Mouse (Mus musculus): ENCODE results near the gene Hs3st5.
"Not testable (repeated sequence)": the region's sequence is repeated elsewhere in the genome, so short reads cannot be mapped to it uniquely, and the experiment has no call there.

Gene Hs3st5

DNA sequence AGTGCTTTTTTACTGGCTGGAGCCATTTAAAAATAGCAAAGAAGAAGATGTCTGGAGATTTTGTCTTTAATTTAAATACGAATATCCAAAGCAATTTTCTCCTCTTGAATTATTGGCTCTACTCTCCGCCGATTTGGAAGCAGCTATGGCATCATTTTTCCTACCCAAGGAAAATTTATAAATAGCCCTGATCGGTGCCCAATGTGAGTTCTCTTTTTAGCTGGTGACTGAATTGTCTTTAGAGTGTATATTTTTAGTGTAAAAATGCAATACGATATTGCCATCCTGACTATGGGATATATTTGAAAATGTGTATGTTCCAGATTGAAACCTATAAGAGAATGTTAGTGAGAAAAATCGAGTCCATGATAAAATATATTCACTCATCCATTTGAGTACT lies 51.1 kb downstream of the Hs3st5 start:
- no peak for DNase-seq (ENCODE audit: low read depth)

DNA sequence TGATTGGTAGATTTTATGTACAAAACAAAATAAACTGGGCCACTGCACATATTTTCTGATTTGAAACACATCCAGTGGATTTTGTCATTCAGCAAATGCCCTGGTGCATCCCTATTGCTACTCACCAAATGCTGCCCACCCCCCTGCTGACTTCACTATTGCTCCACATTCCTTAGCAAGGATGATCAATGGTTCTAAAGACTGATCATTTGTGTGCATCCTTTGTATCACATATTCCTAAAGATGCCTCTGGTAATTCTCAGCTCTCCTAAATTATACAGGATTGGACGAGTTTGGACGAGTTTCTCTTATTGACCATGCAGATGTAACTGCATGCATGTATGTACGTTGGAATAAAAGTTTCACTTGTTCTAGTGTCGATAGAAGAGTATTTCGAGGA lies 52.1 kb downstream of the Hs3st5 start:
- DNase-seq (ENCODE audit: low read depth), result no peak

DNA sequence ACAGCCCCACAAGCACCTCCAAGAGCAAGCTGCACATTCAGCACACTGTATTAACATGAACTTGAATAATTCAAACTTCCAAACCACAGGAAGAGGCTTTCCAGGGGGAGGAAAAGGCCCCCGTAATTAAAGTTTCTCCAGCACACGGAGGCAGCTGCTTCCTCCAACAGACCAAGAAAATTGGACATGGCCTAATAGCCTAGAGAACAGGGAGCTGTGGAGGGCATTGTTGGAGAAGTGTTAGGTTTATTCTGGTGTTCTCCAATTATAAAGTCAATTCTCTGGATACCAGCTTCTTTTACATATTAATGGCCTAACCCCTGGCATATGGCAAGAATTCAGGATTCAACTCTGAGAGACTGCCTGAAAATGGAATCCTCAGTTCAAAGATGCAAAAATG lies 60.6 kb downstream of the Hs3st5 start:
- DNase-seq (ENCODE audit: low read depth), result no peak

DNA sequence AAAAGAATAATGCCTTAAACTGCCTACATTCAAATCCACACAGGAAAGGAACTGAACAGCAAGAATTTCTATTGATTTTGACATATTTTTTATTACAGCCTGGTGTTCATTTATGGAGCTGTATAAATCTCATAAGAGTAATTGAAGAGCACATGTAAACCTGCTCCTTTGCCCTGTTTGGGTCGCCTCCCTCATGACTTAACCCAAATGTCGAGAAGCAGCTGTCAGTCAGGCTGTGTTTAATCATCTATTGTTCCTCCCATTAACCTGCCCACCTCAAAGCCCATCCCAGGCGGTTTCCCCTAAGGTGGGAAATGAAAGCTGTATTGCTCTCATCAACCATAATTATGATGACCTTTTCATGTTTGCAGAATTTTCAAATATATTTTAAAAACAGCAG lies 65.9 kb downstream of the Hs3st5 start:
- no peak for DNase-seq (ENCODE audit: low read depth)

DNA sequence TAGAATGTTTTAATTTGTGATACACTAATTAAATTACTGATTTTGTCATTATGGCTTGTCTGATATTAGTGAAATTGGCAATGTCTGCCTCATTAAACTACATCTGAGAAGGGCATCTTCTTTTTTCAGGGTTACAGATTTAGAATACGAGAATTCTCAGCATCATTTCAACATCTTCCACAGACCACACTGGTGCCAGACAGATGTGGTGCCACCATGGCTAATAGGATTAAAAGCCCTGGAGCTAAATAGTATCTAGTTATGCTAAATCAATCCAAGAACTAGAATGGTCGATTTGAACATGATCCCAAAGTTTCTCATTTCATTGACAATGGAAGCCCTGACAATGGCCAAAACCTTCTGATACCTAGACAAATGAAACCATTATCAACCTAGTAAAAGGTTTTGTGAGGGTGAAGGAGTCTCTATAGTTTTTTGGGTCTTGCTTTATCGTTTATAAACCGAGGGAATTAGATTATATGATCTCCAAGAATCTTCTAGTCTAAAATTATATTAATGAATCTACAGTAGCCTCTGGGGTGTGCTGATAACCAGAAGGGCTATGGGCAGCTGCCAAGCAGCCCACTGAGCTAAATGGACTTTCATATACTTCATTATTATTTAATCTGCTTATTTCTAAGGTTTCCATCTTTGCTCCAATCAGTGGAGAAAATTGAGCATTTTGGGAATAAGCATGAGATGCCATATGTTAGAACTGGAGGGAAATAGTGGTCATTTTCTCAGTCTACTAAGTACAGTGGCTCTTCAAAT lies 71.9 kb downstream of the Hs3st5 start:
- no peak for DNase-seq (ENCODE audit: low read depth)

DNA sequence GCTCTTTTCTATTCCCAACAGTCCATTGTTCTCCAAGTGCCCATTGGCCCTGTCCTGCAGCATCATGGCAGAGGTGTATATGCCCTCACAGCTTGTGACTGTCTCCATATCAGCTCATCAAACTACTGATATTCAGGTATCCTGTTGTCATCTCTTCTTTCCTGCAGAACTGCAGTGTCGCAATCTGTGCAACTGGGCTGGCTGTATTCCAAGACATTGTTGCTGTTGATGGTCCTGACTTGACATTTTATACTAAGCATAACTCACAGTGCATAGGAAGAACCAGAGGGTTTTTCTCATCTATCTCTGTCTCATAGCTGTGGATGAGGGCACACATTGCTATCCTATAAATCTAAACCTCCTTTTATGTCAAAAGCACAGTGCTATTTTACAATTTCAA lies 103.8 kb downstream of the Hs3st5 start:
- no peak for DNase-seq (ENCODE audit: low read depth)

DNA sequence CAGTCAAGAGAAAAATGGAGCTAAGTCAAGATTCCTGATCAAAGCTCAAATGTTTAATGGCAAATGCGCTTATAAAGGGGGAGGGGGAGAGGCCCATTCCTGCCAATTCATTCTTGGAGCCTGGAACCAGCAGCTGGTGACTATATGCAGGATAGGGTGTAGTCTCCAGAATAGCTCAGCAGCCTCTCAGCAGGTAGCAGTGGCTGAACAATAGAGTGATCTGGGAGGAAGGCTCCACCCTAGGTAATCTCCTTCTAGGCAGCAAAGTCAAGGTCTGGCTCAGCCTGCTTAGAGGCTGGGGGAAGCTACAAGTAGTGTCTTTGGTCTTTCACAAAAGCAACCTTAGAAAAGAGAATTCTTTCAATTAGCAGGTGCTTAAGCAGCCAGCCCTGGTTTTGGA lies 104.8 kb downstream of the Hs3st5 start:
- DNase-seq (ENCODE audit: low read depth), result not testable (repeated sequence)

DNA sequence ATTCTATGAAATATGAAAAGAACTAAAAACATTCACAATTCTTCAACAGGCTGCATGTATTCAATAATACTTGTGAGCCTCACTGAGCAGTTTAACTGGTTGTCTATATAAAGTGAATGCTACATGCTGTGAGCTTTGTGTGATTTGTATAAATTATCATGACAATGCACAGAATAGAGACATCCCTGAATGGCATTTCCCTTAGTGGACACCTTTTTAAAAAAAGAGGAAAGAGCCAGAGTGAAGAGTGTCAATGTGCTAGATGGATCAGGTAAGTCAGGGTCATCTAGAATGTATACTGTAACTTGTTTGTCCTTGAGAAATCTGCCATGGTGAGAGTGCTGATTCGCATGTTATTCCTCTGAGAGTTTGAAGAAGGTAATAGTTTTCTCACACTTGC lies 116.4 kb downstream of the Hs3st5 start:
- no peak for DNase-seq (ENCODE audit: low read depth)

DNA sequence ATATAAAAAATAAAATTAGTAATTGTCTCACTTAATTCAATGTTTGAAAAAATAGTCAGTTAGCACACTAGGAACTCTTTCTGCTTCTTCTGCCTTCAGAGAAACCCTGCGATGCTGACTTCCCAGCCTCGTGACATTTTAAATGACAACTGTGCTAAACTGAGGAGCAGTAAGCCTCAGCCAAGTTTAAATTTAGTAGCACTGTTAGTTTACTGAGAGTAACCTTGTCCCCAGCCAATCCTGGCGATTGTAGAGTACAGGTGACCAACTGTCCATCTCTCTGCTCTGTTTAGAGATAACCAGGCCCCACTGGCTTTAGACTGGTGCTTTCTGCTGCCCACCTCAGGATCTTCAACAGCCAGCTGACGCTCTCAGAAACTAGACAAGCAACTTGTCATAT lies 121.3 kb downstream of the Hs3st5 start:
- DNase-seq (ENCODE audit: low read depth), result no peak

DNA sequence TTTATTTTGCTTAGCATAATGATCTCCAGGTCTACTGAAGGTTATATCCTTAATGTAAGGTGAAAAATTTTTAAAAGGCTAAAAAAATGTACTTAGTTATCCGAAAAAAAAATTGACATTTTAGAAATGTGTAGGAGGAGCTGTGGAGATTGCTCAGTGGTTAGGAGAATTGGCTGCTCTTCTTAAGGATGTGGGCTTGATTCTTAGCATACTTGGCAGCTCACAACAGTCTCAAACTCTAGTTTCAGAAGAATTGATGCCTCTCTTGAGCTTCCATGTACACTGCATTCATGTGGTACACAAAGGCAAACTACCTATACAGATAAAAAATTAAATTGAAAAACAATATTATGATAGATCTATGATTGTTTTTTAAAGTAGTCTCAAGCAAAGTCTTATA lies 125.1 kb downstream of the Hs3st5 start:
- DNase-seq (ENCODE audit: low read depth), result no peak

DNA sequence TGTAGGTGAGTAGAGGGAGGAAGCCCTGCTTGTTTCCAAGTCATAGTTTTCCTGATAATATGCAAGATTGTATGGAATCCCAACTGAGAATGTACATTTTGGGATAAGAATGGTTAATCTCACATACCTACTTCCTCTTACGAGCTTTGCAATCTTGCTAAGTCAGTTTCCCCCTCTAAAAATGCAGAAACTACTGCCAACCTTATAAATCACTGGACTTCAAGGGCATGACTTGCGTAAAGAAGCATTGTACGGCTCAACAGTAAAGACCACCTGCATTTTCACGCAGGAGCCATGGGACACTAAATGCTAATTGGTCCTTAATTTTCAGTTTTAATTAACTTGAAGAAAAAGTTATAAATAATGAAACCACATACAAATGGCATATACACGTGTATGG lies 144.0 kb downstream of the Hs3st5 start:
- no peak for DNase-seq (ENCODE audit: low read depth)

DNA sequence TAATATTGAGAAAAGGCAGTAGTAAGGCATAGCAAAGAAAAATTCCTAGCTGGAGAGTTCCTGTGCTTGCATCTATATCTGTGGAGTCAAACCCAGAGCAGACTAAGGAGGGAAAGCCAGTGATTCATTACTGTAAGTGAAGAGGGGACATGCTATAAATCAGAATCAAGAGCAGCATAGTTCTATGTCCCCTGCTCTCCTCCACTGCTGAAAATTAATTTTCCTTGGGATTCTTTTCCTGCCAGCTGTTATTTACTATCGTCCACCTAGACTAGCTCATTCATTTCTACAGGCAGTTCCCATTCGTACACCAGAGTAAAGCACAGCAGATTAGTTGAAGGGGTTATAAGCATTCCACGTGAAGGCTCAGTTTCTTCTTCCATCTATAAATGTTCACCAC lies 207.4 kb downstream of the Hs3st5 start:
- DNase-seq (ENCODE audit: low read depth), result no peak

DNA sequence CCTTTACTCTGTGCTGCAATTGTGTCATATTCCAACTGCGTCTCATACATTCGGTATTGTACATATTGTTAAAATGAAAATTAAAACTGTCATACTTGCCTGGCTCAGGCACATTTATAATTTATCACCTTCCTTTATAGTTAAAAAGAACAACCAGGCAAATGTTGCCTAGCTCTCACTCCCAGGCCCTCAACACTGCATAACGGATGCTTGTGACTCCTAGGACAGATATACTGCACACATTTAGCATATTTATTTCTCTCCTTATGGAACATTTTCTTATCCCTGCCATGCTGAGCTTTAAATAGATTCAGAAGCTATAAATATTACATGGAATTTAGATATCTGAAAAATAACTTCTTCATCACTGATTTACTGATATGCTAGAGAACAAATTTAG lies 219.6 kb downstream of the Hs3st5 start:
- DNase-seq (ENCODE audit: low read depth), result no peak

DNA sequence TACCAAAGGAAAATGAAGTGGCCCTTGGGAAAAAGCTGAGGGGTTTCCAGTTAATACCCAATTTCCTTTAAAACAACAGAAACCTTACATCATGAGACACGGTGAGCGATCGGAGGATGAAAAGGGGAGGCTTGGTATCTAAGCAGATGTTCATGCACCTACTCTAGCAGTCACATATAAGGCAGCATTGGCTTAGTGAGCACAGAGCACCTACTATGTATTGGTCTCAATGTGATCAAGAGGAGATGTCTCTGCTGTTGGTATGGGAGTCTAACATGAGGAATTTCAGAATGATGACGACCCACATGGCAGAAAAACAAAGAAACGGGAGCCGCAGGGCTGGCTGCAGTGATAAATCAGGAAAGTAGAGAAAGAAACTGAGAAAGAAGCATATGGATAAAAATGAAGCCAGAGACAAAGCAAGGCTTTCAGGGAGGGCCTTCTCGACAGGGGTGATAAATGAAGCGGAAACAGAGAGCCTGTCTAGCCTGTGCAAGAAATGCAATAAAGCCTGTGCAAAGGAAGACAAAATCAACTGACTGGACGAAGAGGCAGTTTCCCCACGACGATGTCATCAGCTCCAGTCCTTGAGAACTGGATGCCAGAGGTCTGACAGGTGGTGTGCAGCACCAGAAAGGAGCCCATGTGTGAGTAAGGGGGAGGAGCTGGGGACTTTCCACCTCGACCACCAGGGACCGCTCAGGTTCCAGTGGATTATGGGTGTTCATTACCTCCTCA lies 222.9 kb downstream of the Hs3st5 start:
- DNase-seq (ENCODE audit: low read depth), result no peak

DNA sequence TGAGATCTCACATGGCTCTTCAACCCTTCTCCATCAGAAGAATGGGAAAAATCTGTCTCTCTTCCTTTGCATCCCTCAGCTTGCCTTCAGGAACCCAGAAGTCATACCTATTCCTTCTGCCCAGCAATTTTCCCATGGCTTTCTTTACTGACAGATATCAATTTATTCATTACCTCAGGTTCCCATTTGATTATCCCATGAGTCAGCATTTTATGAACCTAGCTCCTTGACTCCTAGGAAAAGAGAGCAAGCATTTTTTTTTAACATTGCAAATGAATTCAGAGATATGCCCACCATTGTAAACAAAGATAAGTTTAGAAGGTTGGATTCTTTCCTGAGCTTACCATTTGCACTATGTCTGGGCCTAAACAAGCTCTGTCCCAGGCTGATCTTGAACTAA lies 232.8 kb downstream of the Hs3st5 start:
- DNase-seq (ENCODE audit: low read depth), result no peak

DNA sequence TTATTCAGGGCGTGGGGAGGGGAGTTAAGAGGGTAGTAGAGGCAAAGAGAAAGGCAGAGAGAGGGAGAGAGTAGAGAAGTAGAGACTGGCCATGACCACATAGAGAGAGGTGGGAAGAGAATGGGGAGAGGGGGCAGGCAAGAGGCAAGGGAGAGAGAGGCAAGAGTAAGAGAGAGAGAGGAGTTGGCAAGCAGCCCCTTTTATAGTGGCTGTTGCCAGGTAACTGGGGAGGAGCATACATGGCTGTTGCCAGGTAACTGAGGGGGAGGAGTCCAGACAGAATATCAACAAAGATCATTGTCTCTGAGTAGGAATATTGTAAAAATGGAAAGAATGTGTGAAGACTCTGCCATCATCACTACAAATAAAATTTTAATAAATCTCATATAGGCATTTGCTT lies 243.4 kb downstream of the Hs3st5 start:
- DNase-seq (ENCODE audit: low read depth), result no peak

DNA sequence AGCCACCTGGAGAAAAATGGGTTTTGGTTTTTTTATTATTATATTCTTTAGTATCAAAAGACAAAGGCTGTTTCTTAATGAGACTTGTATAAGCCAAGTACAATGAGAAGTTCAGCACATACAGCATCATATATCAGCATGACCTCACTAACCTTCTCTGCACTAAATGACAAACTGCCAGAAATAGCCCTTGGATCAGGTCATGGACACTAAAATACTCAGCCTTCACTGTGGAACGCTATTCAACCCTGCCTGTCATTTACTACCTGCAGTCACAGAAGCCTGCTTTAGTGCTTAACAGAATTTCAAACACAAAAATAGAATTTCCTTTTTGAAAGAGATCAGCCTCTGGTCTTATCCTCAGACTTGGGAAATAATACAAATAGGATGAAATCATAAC lies 247.9 kb downstream of the Hs3st5 start:
- DNase-seq (ENCODE audit: low read depth), result no peak

DNA sequence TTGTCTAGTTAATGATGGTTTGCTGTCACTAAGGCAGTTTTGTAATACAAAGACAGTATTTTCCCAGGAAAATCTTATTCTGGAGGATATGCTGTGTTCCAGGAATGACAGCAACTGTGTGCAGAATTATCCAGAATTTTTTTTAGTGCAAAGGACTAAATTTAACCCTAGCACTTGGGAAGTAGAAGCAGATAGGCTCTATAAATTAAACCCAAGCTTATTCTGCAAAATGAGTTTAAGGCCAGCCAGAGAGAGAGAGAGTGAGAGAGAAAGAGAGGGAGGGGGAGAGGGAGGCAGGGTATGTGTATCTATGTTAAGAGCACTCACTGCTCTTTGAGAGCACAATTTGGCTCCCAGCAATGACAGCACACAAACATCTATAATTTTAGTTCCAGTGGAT lies 267.0 kb downstream of the Hs3st5 start:
- DNase-seq (ENCODE audit: low read depth), result no peak

DNA sequence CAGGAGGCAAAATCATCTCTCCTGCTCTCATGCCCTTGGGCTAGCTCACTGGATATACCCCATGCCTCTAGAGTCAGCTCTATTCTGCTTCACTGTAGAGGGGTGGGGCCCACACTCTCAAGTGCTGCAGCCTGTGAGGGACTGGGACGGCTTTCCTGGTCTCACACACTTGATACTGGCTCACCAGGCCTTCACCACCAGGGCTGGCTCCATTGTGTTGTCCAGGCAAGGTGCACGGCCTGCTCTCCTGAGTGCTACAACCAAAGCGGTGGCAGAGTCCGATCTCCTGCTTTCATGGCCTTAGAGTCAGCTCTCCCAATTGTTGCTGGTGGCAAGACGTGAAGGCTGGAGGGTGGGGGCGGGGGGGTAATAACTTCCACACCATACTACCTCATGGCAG lies 268.3 kb downstream of the Hs3st5 start:
- DNase-seq (ENCODE audit: low read depth), result no peak

DNA sequence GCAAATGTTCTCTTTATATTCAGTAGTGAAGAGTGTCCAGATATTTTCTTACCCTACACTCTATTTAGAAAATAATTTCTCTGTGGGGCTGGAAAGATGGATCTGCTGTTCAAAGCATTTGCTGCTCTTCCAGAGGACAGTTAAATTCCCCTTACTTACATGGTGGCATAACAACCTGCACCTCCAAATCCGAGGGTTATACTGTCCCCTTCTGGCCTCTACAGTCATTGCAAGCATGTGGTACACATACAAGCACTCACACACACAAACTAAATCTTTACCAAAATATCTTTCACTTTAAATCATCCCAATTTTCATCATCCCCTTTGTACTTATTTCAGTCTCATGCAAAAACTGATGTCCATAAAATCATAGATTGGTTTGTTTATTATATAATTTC lies 275.0 kb downstream of the Hs3st5 start:
- DNase-seq (ENCODE audit: low read depth), result no peak

DNA sequence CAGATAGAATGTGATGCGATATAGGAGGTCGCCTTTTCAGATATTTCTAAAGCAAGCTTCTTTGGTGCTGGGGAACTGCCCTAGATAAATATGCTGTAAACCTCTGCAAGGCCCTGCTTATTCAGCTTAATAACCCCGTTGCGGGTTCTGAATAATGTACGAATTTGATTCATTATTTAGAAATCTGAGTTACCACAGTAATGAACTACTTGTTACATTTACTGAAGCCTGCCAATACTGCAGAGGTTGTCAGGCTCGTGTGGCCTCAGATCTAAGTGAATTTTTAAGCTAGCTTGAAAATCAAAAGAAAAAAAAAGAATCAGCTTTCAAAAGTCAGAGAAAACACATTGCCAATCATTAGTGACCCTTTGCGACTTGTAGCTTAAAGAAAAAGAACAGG lies 280.4 kb downstream of the Hs3st5 start:
- DNase-seq (ENCODE audit: low read depth), result no peak

DNA sequence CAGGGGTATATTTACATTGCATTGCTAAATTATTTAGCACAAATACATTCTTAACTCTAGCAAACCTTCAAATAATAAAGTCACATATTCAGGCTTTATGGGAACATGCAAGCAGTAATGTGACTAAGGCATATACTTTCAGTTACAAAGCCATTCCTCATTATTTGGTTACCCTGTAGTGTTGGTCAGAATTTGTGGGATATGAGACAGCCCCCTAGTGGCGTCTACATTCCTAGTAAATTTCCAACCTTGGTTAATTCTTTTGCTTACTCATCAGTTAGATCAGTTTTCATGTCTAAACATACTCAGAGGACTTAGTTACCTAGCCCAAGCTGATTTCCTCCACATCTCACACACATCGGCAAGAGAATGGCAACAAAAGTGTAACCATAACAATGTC lies 285.2 kb downstream of the Hs3st5 start:
- DNase-seq (ENCODE audit: low read depth), result no peak

DNA sequence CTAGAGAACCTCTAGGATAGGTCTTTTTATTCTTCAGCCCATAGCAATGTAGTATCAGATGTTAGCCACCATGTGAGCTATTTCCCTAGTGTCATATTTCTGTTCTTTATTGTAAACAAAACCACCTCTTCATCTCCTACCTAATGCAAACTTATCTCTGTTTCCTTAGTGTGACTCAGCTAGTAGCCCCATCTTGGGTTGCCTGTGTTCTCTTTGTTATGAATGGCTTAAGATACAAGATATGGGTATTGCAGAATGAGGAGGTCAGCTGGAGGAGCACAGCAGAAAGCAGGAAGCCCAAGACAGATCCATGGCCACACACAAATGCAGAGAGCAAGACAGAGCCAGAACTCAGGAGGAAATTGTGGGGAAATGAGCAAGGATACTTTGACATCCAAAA lies 288.7 kb downstream of the Hs3st5 start:
- no peak for DNase-seq (ENCODE audit: low read depth)

DNA sequence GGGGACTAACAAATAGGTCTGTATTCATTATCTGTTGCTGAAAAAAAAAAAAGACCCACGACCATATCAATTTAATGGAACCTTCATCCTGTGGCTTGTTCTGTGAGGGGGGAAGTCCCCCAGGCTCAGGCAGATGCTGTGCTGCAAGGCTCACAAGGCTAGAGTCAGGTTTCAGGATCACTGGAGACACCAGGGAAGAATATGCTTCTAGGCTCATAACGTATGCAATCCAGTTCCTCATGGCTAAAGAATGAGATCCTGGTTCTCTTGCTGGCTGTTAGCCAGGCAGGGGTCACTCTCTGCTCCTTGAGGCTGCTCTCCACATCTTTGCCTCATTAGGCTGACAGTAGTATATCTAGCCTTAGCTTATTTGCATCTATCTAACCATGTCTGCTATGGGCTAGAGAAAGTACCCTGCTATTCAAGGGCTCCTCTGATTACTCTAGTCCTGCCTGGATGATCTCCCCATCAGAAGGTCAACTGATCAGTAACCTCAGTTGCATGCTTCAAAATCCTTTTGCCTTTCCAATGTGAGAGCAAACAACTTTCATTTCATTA lies 294.4 kb downstream of the Hs3st5 start:
- no peak for DNase-seq (ENCODE audit: low read depth)

Measured in c-Kit-positive CD71-negative TER-119-negative erythroid progenitor cells, embryonic 14.5 days (primary cell).